Mouse (Mus musculus): ENCODE measurements at regions not wholly inside any gene's neighbourhood (a gene's known extent, or its start where the extent isn't known, plus 50 kb on each side); places are given as distances from the start of the nearest gene placed in this dataset.

GRCm38 (mm10) chr8:26504319-26505035, 385.1 kb downstream of the Gm45692 start:
- no peak for DNase-seq (ENCODE audit: extremely low spot score, low read depth, low spot score)

- DNase-seq (ENCODE audit: extremely low spot score, low read depth, low spot score), result no peak
Observed at GRCm38 (mm10) chr8:26507611-26508070, 388.3 kb downstream of the Gm45692 start.

- DNase-seq (ENCODE audit: extremely low spot score, low read depth, low spot score), result no peak
Observed at GRCm38 (mm10) chr8:26509254-26509653, 389.9 kb downstream of the Gm45692 start.

GRCm38 (mm10) chr8:26513001-26513400, 393.7 kb downstream of the Gm45692 start:
- DNase-seq (ENCODE audit: extremely low spot score, low read depth, low spot score), result no peak

- no peak for DNase-seq (ENCODE audit: extremely low spot score, low read depth, low spot score)
Observed at GRCm38 (mm10) chr8:26524237-26524636, 404.9 kb downstream of the Gm45692 start.

GRCm38 (mm10) chr8:26526474-26527185, 407.3 kb downstream of the Gm45692 start:
- peak; percentile 37 for DNase-seq (ENCODE audit: extremely low spot score, low read depth, low spot score)

GRCm38 (mm10) chr8:26527186-26527580, 407.8 kb downstream of the Gm45692 start:
- no peak for DNase-seq (ENCODE audit: extremely low spot score, low read depth, low spot score)

- DNase-seq (ENCODE audit: extremely low spot score, low read depth, low spot score), result no peak
Observed at GRCm38 (mm10) chr8:26529921-26530320, 410.6 kb downstream of the Gm45692 start.

- no peak for DNase-seq (ENCODE audit: extremely low spot score, low read depth, low spot score)
Observed at GRCm38 (mm10) chr8:26533444-26534421, 414.4 kb downstream of the Gm45692 start.

GRCm38 (mm10) chr8:26535816-26536215, 416.5 kb downstream of the Gm45692 start:
- no peak for DNase-seq (ENCODE audit: extremely low spot score, low read depth, low spot score)

- DNase-seq (ENCODE audit: extremely low spot score, low read depth, low spot score), result no peak
Observed at GRCm38 (mm10) chr8:26553691-26554090, 423.4 kb upstream of the Zfp703 start.

- no peak for DNase-seq (ENCODE audit: extremely low spot score, low read depth, low spot score)
Observed at GRCm38 (mm10) chr8:26559196-26559595, 417.9 kb upstream of the Zfp703 start.

GRCm38 (mm10) chr8:26563151-26563550, 414.0 kb upstream of the Zfp703 start:
- DNase-seq (ENCODE audit: extremely low spot score, low read depth, low spot score), result no peak

GRCm38 (mm10) chr8:26564254-26564653, 412.9 kb upstream of the Zfp703 start:
- no peak for DNase-seq (ENCODE audit: extremely low spot score, low read depth, low spot score)

GRCm38 (mm10) chr8:26568423-26569060, 408.6 kb upstream of the Zfp703 start:
- no peak for DNase-seq (ENCODE audit: extremely low spot score, low read depth, low spot score)

- DNase-seq (ENCODE audit: extremely low spot score, low read depth, low spot score), result no peak
Observed at GRCm38 (mm10) chr8:26588841-26589240, 388.3 kb upstream of the Zfp703 start.

- no peak for DNase-seq (ENCODE audit: extremely low spot score, low read depth, low spot score)
Observed at GRCm38 (mm10) chr8:26590591-26591212, 386.4 kb upstream of the Zfp703 start.

- no peak for DNase-seq (ENCODE audit: extremely low spot score, low read depth, low spot score)
Observed at GRCm38 (mm10) chr8:26591266-26591665, 385.9 kb upstream of the Zfp703 start.

GRCm38 (mm10) chr8:26593536-26594368, 383.4 kb upstream of the Zfp703 start:
- peak; percentile 86 for DNase-seq (ENCODE audit: extremely low spot score, low read depth, low spot score)
